Mouse (Mus musculus) left cerebral cortex, adult 2 months (tissue): ENCODE measurements at regions not wholly inside any gene's neighbourhood (a gene's known extent, or its start where the extent isn't known, plus 50 kb on each side); places are given as distances from the start of the nearest gene placed in this dataset.

ENCODE experiments used
- DNase-seq, 2 experiments: peaks; one replicate each; pipeline ENCODE4 v3.0.0; 2021 to 2022; ENCODE audit warnings: low spot score in 2 of 2, mixed read lengths in 1 of 2; ENCODE audit errors: extremely low spot score in 1 of 2
- H3K27ac ChIP-seq: fragments of 200-600 bp; 2 replicates; pipeline ENCODE4 v1.8.1; 2022
- H3K4me3 ChIP-seq: fragments of 200-600 bp; 2 replicates; pipeline ENCODE4 v1.8.1; 2022
- CTCF ChIP-seq: fragments of 200-600 bp; IDR thresholded peaks from 2 replicates; pipeline ENCODE4 v1.8.1; 2022; ENCODE audit warnings: antibody characterized with exemption, mild to moderate bottlenecking, moderate library complexity
- intact Hi-C: fragments of 180-260 bp; cut with DNase I; formaldehyde crosslinking; loops from one replicate; pipeline ENCODE4 v1.15.1; 2025

DNA sequence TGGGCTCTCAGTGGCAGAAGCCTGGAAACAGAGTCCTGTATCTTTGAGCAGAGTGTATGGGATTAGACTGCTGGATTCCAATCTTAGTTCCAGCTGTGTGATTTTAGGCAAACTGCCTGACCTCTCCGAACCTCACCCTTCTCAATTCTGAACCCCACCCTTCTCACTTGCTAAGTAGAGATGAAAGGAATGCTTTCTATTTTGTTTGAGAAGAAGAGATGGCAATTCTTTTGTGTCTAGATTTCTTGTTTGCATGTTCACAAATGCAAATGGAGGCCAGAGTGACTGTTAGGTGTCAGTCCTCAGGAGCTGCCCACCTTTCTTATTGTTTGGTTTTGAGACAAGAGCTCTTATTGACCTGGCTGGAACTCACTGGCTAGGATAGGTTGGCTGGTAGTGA lies 561.1 kb downstream of the 1810013L24Rik start:
- Histone ChIP-seq H3K27ac (no peak overlapping the region), H3K4me3 (no peak overlapping the region)
- no peak for TF ChIP-seq CTCF
- DNase-seq, result no peak
- intact Hi-C loops, result no loop called here

DNA sequence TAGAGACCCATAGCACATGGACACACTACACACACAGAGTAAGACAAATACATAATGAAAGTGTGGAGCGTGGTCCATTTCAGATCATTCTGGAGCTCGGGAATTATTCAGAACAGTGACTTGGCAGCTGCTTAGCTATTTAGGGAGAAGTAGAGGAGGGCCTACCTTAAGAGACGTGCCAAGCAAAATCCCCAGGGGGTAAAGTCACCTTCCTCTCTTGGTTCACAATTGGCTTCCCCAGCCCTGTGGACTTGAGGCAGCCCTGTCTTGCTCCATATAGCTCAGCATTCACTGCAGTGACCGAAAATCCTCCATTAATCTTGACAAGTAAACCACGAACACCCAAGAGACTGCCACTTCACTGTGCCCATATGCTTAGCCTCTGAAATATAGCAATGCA lies 574.8 kb downstream of the 1810013L24Rik start:
- H3K27ac ChIP-seq, result no peak overlapping the region
- DNase-seq, result no peak
- no peak for TF ChIP-seq CTCF
- intact Hi-C loops, result no loop called here
- H3K4me3 ChIP-seq, result no peak overlapping the region

DNA sequence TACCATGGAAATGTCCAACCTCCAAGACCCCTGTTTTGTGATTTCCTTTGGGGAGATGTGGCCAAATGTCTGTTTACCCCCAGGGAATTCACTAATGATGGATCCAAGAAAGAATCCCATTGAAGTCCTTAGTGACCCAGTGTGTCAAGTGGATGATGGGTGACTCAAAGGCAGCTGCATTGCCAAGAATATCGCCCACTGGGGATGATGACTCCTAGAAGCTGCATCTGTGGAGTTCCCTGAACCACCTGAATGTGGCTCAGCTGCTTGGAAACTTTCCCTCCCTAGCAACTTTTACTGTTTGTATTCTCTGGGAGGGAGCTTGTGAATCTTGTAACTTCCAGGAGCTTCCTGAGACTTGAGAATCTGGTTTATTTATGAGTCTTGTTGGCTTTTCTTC lies 578.3 kb downstream of the 1810013L24Rik start:
- no peak for TF ChIP-seq CTCF
- DNase-seq, result no peak
- intact Hi-C loops, result no loop called here
- no peak overlapping the region for H3K27ac ChIP-seq
- no peak overlapping the region for H3K4me3 ChIP-seq

DNA sequence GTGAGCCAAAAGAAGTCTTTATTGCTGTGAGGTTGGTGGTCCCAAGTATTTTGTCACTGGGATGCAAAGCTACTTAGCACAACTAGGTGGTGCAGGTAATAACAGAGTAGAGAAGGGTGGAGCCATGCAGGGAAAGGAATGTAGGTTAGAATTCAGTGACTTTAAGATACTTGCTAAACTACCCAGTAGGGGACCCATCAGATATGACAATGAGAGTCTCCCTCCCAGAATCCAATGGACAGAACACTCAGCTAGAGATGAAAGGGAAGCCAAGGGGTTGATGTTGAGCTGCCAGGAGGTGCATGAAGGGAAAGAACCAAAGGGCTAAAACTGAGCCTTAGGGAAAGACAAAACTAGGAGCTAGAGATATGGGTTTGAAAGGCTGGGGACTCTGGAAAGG lies 564.9 kb downstream of the Grin2a start:
- Histone ChIP-seq H3K4me3 (no peak overlapping the region), H3K27ac (no peak overlapping the region)
- intact Hi-C loops, result no loop called here
- DNase-seq, result no peak
- no peak for TF ChIP-seq CTCF

DNA sequence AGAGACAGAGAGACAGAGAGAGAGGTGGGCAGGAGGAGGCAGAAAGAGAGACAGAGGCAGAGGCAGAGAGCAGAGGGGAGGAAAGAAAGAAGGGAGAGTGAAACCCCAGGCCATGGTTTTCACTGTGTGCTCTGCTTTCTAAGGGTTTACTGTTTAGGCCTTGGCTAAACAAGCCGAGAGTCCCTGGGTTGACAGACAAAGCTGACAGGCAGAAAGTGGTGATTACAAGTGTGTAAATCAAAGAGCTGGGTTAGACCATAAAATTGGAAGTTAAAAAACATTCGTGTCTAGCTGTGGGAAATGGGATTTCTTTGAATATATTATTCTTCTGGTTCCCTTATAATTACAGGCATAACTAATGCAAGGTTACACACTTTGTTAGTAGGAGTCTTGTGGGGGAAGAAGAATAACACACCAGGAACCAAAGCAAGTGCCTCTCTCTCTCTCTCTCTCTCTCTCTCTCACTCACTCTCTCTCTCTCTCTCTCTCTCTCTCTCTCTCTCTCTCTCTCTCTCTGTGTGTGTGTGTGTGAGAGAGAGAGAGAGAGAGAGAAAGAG lies 556.0 kb downstream of the Grin2a start:
- intact Hi-C loops, result no loop called here
- no peak for TF ChIP-seq CTCF
- no peak for DNase-seq
- Histone ChIP-seq H3K27ac (no peak overlapping the region), H3K4me3 (no peak overlapping the region)

DNA sequence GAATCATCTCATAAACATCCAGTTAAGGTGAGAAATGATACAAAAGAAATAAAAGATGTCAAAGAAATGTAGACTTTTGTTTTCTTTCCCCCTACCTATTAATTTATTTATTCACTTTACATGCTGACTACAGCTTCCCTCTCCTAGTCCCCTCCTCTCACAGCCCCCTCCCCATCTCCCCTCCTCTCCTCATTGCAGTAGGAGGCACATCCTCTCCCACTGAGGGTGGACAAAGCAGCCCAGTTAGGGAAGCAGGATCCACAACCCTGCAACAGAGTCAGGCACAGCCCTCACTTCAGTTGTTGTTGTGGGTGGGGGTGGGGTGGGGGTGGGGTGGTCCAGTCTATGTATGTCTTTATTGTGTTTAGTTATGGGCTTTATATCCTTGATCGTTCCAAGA lies 555.5 kb downstream of the Grin2a start:
- intact Hi-C loops, result no loop called here
- Histone ChIP-seq H3K4me3 (no peak overlapping the region), H3K27ac (no peak overlapping the region)
- no peak for DNase-seq
- TF ChIP-seq CTCF, result no peak

DNA sequence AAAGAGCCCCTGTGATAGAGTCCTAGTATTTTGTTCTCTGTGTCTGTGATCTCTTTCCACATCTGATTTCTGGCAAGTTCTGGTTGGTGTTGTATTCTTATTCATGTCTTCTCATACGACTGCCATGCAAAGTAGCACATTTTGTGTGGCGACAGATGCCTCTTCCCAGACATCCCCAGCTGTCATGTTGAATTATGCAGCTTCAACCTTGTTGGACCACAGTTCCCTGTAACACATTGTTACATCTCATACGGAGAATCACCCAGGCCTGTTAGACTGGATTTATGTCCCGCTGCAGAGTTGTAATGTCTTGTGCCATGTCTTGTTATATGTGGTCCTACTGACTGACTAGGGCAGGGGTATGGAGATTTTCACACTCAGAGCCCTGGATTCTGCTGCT lies 543.3 kb downstream of the Grin2a start:
- no peak overlapping the region for H3K27ac ChIP-seq

DNA sequence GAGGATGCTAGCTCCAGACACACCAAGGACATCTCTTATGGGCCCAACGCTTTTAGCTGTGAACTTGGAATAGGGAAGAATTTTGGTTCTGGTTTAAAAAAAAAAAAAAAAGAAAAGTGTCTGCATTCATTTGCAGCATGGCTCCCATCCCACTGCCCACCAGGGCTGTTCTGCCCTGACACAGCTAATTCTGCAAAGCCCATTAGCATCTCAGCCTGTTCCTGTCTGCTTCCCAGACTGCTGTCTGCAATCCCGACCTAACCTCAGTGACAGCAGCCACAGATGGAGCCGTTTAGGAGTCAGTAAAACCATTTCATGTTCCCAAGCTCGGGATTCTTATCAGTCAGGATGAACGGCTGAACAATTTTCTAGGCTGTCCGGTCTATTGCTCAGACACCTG lies 537.8 kb downstream of the Grin2a start:
- no peak for TF ChIP-seq CTCF
- no peak for DNase-seq
- Histone ChIP-seq H3K27ac (no peak overlapping the region), H3K4me3 (no peak overlapping the region)
- intact Hi-C loops, result loop anchor here (10.0 kb wide), 1 partner anchor 573 kb away; no protein-coding TSS in a partner anchor

More for the DNA sequence above, 543.3 kb downstream of the Grin2a start:
- no peak for DNase-seq
- intact Hi-C loops, result loop anchor here (5.0 to 10.0 kb wide), 4 partner anchors 90 to 567 kb away; no protein-coding TSS in a partner anchor
- no peak for TF ChIP-seq CTCF
- no peak overlapping the region for H3K4me3 ChIP-seq

DNA sequence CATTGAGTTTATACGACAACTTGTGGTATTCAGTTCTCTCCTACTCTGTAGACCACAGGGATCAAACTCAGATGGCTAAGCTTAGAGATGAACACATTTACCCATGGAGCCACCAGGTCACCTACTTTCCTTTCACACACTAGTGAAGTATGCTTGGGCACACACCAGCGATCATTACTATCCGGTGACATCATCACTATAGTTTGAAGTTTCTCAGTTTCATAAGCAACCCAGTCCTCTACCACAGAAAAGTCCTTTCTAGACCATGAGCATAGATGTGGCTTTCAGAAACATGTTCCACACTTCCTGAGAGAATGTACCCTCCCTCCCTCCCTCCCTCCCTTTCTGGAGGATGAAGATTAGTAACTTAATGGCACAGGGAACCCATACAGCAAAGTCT lies 532.9 kb downstream of the Grin2a start:
- H3K27ac ChIP-seq, result no peak overlapping the region
- intact Hi-C loops, result no loop called here
- TF ChIP-seq CTCF, result no peak
- no peak overlapping the region for H3K4me3 ChIP-seq
- no peak for DNase-seq

DNA sequence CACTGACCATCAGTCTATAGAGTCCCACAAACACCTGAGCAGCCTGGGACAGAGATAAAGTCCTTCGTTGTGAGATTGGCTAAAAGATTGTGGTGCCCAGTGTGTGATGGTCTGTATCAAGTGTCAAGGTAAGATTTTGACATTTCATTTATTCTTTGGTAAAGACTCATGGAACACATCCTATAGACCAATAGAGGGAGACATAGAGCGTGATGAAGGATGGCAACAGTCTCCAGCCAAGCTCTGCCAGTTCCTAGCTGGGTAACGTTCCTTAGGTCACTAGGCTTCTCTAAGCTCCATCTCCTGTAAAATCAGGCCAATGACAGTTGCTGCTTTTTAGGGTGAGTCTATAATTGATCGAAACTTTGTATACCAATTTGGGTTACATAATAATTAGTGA lies 526.0 kb downstream of the Grin2a start:
- peak; percentile 50 for TF ChIP-seq CTCF
- Histone ChIP-seq H3K4me3 (no peak overlapping the region), H3K27ac (no peak overlapping the region)
- intact Hi-C loops, result loop anchor here (5.0 kb wide), 1 partner anchor 523 kb away; no protein-coding TSS in a partner anchor
- no peak for DNase-seq

DNA sequence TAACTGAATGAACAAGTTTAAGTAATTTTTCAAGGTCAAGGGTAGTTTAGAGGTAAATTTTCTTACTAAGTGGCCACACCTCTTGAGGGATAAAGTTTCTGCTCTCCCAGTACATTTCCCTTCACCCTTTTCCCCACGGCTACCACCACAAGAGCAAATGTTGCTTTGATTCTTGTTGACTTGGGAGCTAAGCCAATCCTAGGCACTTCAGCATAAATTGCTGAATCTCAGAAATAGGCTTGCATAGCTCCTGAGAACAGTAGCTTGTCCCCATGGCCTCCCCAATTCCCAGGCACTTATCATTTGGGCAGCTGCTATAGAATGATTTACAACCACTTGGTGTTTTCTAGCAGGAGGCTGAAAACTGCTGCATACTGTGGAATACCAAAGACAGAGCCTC lies 510.1 kb downstream of the Grin2a start:
- Histone ChIP-seq H3K27ac (no peak overlapping the region), H3K4me3 (no peak overlapping the region)
- DNase-seq, result no peak
- intact Hi-C loops, result no loop called here
- no peak for TF ChIP-seq CTCF

DNA sequence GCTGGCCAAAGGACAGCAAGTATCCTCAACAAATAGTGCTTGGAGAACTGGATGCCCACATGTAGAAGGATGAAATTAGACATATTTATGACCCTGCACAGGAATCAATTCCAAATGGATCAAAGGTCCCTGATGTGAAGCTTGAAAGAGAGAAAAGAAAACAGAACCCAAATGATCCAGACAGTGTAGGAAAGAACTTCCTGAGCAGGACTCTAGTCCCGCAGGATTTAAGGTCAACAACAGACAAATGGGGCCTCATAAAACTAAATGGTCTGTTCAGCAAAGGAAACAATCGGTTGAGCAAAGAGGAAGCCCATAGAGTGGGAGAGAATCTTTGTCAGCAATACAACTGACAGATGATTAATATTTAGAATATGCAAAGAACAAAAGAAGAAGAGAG lies 497.1 kb downstream of the Grin2a start:
- intact Hi-C loops, result no loop called here
- no peak for DNase-seq

DNA sequence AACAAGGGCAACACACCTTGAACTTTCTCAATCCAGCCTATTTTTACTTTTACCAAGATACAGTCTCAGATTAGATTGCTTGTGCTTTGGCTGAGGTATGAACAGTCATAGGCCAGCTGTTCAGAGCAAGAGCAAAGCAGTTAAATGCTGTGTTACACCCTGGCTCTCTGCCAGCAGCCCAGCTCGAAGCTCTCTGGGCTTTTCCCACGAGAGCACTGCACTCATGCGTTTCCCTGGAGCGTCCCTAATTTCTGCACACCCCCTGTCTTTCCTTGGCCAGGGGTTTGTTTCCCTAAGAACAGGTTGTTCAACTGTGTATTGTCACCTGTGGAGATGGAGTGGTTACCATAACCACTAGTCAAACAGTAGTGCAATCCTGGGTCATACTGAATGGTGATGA lies 493.6 kb downstream of the Grin2a start:
- intact Hi-C loops, result no loop called here
- peak; percentile 14 for DNase-seq
- Histone ChIP-seq H3K4me3 (no peak overlapping the region), H3K27ac (no peak overlapping the region)
- TF ChIP-seq CTCF, result no peak

More for the DNA sequence above, 497.1 kb downstream of the Grin2a start:
- no peak overlapping the region for H3K27ac ChIP-seq
- no peak overlapping the region for H3K4me3 ChIP-seq
- TF ChIP-seq CTCF, result no peak
